Mouse (Mus musculus): Measurements from ENCODE around the gene Rbfox1.

- TF ChIP-seq CTCF (IDR thresholded peaks at IDR 0.05; ENCODE audit: low read depth, low read length) (no peak), POLR2A (IDR thresholded peaks at IDR 0.05; ENCODE audit: extremely low read depth, insufficient read depth, low read length) (no peak)
Observed at GRCm38 (mm10) chr16:7075749-7076148, 1190.6 kb downstream of the Rbfox1 start.
